Mouse (Mus musculus): Measurements from ENCODE around the gene Slc1a7. TPM values are rescaled to one million over a fixed set of nuclear protein-coding genes. Genes with fewer than 3 reads are reported as not detected.
A peak's percentile ranks its signal among the peaks of the same experiment; 100 is the strongest.

Gene Slc1a7
- total RNA-seq, 2 experiments from 2014 or later, result not detected

GRCm38 (mm10) chr4:108007532-108008103, 39.5 kb downstream of the Slc1a7 start:
- no peak for DNase-seq (ENCODE audit: low spot score in 2 of 2)

DNA sequence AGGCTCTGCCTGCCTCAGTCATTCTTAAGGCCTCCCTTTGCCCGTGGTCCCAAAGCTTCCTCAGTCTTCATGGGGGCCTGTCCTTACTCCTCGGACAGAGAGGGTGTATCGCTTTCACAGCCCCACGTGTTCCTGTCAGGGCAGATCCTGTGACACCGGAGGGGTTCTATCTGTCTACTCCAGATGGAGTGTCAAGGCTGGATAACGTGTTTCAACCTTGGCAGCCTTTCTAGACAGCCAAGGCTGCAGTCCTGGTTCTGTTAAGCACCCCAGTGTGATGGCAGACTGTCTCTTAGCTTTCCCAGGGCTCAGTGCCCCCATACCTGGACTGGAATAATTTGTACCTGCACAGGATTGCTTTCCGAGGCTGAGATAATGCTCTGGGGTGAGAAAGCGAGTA, 40.4 kb downstream of the Slc1a7 start:
- DNase-seq (ENCODE audit: low spot score in 2 of 2), result no peak

DNA sequence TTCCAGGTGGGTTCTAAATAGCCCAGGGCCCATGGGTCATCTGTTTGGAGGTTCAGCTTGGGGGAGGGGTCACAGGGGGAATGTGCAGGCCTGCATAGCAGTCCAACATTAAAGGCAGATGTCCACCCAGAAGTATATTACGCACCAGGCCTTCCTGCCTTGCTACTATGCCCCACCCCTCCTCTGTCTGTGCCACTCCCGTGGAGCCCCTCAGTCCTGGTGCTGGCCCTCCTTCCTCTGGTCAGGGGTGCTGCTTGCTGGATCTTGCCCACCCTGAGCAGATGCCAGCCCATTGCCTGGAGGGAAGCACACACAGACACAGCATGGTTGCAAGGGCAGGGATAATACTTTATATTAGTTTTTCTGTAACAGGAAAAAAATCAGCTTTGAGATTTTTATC, 46.3 kb downstream of the Slc1a7 start:
- no peak for DNase-seq (ENCODE audit: low spot score in 2 of 2)

- DNase-seq (ENCODE audit: low spot score in 2 of 2), result no peak
Measured at GRCm38 (mm10) chr4:108015067-108015765, 47.1 kb downstream of the Slc1a7 start.

DNA sequence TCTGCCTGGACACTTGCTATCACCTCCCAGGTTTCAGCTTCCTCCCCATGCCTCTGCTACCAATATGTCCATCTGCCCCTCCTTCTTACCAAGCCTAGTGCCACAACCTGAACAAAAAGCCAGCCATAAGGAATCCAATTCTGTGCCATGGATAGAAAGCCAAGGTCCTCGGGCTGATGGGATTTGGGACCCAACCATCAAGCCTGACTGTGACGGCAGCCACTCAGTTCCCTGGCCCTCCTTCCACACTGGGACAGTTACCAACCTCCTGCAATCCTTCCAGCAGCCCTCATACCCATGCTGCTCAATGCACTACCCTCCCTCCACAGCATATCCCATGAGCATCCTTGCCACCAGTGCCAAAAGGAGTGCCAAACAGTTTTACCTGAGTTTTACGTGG, 48.2 kb downstream of the Slc1a7 start:
- DNase-seq (ENCODE audit: low spot score in 2 of 2), result no peak

DNA sequence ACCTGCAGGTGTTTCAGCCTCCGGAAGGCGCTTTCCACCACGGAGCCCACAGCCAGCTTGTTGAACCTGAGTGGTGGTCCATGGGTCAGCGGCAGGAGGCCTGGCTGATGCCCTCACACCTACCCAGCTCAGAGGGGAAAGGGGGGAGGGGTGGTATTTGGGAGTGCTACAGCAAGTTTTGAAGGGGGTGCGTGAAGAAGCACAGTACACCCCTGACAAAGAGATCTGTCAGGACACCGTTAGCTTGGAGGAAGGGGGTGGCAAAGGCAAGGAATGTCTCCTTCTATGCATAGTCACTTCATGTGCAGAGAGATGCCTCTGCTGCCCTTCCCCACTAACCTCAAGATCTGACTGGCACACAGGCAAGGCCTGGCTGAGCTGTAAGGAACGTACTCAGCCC, 49.7 kb downstream of the Slc1a7 start:
- no peak for DNase-seq (ENCODE audit: low spot score in 2 of 2)

DNA sequence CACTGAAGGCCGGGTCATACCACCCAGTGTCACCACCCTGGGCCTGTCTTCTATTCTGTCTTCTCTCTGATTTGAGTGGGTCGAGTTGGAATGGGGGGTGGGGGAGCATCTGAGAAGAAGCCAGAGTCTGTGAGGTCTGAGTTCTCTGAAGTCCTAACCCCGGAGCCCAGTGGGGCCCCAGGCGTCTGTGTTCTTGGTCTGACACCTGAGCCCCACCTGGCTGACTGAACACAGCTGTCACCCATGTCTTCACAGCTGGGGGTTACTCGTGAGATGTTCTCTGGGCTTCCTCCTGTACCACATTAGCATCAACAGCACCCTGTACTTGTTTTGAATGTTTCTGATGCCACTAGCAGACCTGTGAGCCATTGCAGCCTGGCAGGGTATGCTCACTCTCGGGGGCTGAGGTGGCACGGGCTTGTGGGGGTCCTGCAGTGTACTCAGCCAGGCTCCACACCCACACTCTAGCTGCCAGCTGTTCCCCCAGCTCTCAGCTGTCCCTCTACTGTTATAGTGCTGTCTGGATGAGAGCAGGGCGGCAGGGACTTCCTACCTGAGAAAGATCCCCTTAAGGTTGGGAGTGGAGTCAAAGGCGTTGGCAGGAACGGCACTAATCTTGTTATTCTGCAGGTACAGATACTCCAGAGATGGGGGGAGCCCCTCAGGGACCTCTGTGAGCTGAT, 50.2 kb downstream of the Slc1a7 start:
- DNase-seq (ENCODE audit: low spot score in 2 of 2), result no peak

DNA sequence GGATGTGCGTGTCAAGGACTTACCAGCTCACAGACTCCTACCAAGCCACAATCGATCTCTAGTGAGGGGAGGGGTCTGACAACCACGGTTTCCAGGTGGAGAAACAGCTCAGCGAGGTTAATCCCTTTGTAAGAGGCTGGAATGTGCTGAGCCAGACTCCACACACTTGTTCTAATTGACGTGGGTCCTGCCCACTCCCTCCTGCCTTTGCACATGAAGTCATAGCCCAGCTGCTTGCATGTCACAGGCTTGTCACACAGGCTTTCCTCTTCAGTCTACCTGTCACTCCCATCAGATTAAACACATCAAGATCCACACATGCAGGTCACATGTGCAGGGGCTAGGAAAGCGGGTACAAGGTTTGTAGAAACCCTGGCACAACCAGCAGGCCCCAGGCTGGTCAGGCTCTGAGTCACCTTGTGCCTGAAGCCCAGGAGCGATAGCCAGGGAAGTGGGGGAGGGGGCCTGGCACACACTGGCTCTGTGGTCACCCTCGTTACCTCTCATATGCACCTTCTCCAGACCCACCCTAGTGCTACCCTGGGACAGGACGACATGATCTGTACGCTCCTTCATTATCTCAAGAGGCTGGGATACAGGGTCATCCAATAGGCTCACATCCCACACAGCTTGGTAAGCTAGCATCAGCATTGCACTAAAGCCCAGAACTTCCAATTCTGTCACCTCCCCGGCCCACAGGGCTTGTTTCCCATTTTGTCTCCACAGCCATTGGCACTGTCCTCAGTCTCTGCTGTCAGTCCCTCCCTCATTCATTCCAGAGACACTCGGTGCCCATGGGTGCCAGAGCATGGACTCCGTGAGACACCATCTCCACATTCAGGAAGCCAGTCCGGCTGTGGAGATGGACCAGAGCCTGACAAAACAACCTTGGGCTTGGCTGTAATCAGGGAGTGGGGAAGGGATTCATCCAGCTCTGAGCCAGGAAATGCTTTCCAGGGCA, 51.1 kb downstream of the Slc1a7 start:
- DNase-seq (ENCODE audit: low spot score in 2 of 2), result peak; percentile 40 to 64

DNA sequence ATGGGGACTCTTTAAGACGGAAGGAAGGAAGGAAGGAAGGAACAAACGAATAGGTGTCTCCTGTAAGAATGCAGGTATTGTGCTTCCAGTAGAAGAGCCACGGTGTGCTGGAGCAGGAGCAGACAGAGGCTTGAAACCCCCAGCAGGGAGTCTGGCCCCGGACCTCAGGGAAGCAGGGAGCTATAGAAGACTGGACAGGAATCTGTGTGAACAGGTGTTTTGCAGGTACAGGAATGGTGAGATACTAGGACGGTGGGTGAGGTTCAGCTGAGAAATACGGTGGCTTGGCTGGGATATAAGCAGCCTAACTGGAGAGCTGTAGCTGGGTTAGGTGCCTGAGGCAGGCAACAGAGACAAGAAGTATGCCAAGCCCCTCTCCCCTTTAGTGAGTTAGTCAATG, 52.0 kb downstream of the Slc1a7 start:
- no peak for DNase-seq (ENCODE audit: low spot score in 2 of 2)

DNA sequence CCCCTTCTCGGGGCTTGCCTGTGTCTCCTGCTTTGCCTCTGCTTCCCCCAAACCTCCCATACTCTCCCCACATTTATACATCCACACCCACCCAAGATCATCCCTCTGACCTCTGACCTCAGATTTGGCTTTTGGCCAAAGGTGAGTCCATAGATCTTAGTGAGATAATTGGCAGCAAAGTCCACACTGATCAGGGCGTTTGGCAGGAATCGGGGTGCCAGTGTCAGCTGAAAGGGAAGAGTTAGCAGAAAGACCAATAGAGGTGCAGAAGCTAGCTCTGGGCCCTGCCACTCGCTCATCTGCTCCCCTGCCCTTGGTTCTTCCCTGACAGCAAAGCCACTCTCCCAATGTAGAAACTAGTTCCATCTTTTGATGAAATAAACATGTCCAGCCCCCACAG, 55.1 kb downstream of the Slc1a7 start:
- no peak for DNase-seq (ENCODE audit: low spot score in 2 of 2)

- no peak for DNase-seq (ENCODE audit: low spot score in 2 of 2)
Measured at GRCm38 (mm10) chr4:108024641-108025040, 56.5 kb downstream of the Slc1a7 start.

DNA sequence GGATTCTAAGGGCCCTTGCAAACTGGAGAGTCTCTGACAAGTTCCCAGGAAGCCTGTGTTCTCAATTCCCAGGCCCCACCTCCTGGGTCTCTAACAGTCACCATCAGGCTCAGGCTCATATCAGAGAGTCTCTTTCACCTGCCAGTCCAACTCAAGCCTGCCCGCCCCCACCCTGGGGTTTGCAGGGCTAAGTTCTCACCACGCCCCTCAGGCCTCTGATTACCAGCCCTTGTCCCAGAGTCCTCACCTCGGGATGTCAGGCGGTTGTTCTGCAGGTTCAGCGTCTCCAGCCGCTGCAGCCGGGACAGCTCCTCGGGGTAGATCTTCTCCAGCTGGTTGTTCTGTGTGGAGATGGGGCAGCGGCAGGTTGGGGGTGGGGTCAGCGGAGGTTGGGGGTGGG, 57.1 kb downstream of the Slc1a7 start:
- DNase-seq (ENCODE audit: low spot score in 2 of 2), result no peak

GRCm38 (mm10) chr4:108026193-108026592, 58.1 kb downstream of the Slc1a7 start:
- no peak for DNase-seq (ENCODE audit: low spot score in 2 of 2)

DNA sequence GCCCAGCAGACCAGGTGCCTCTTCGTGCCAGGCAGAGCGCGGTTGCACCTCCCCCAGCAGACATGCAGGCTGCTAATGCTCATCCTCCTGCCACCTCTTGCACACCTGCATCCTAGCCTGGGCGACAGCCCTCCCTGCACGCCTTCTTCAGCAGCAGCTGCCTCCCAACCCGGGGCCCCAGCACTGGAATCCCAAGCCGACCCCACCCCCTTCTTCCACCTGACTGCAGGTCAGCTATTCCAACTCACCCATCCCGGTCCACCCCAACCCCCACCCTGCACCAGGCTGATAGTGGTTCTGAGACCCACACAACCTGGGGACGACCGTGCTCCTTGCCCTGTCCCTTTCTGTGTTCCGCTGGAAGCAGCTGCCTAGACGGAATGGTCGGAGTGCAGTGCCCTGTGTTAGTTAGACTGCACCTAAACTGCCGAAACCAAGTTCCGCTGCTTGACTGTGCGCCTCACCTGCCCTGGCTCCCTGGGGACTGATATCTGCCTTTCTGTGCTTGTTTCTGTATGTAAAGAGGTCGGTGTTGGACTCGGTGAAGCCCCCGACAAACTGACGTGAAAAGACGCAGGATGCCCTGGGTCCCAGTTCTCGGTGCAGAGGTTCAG, 62.9 kb downstream of the Slc1a7 start:
- DNase-seq (ENCODE audit: low spot score in 2 of 2), result no peak

DNA sequence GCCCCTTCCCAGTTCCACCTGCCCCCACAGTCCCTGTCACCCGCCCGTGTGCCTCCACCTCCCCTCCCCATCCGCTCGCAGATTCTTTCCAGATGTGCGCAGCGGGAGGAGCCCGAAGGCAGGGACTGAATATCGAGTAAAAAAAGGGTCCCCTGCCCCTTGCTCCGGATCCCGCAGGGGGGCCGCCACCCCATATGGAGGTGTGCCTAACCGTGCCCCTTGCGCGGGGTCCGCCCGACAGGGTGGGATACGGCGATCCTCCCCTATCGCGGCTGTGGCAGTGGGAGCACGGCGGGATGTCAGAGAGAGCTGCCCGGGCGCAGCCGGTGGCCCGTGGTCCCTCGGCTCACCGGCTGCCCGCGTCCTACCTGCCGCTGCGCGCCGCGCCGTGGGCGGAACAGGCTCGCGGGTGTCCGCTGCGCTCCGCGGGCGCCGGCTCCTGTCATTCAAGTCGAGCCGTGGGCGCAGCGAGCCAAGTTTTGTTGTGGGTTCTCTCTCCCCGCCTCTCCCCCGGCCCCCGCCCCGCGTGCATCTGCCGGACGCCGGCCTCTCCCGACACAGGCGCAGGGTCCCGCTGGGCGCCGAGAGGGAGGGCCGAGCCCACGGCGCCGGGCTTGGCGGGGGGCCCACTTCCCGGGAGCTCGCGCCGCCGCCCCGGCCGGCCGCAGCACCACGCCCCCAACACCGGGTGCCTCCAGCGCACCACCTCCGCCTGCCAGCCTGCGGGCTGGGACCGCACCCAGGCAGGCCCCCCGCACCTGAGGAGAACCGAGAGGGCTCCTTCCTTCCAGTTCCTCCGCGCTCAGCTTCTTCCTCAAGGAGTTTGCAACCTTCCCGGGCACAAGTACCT, 63.6 kb downstream of the Slc1a7 start:
- DNase-seq (ENCODE audit: low spot score in 2 of 2), result peak in 1 of 2 experiments; percentile 56

DNA sequence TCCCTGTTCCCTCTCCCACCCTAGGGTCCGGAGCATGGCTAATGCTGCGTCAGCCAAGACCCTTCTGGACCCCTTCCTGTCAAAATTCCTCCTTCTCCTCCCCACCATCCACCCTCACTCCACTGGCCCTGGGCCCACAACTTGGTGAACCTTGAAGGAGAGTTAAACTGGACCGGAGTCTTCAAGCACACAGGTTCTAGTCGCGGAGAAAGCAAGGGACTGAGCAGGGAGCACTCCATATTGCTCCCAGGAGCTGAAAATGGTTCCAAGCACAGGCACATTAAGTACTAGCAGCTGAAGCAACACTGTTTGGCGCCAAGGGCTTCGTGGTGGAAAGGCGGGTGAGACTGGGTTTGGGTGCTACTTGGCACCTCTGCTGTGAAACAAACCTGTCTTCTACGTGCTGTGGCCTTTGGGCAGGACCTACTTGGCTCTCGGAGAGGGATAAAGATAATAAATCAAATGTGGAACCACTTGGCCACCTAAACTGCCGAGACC, 64.3 kb downstream of the Slc1a7 start:
- no peak for DNase-seq (ENCODE audit: low spot score in 2 of 2)

DNA sequence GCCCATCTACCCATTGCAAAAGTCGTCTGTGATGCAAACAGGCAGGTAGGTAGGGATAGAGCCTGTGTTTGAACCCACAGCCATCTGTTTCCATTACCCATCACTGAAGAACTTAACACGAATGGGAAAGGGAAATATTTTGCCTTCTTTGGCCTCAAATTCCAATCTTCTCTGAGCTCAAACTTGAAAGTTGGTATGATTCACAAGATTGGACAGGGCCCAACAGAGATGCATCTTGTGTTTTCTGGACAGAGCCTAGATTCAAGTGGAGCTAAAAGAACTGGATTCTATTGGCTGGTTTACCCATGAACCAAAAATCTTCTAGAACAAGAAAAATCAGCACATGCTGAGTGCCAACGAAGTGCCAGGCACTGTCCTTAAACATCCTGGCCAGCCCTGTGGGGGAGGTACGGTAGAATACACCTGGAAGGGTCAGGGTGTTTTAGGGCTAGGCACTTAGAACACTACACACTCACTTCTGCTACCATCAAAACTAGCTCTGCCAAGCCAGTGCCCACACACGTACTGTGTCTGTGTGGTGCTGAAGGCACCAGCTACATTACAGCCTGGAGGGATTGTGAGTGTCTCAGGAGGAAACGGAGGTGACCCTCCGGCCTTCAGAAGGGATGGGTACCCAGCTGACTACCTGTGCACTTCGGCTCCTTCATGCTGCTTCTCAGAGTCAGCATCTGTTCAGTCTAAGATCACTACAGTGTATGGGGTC, 65.1 kb downstream of the Slc1a7 start:
- no peak for DNase-seq (ENCODE audit: low spot score in 2 of 2)

- no peak for DNase-seq (ENCODE audit: low spot score in 2 of 2)
Measured at GRCm38 (mm10) chr4:108037027-108037426, 68.9 kb downstream of the Slc1a7 start.
